Mouse (Mus musculus): ENCODE results near the gene Olfr503. TPM values are rescaled to one million over a fixed set of nuclear protein-coding genes. Genes with fewer than 3 reads are reported as not detected.
"Not testable (repeated sequence)": the region's sequence is repeated elsewhere in the genome, so short reads cannot be mapped to it uniquely, and the experiment has no call there.

The Olfr503 gene
- polyA plus RNA-seq (2012; rRNA removed): not detected in 2 replicates

DNA sequence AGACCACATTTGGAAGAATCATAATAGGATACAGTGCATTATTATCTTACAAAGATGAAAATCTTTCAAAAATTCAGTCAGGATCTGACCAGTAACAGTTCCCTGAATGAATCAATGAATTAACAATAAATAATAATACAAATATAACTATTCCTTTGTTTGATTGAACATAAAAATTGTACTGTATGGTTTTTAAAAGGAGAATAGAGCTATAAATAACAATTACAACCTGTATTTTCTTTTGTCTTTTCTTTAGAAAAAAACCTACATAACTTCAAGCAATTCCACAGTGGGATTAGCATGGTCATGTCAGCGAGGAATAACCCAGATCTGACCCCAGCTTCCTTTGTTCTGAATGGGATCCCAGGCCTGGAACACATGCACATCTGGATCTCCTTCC lies at the start of gene Olfr503:
Olfr503 (plus strand) TSS at position 301 of the 400 bp plus-strand sequence.
- DNase-seq (ENCODE audit: low read depth): not testable (repeated sequence)

DNA sequence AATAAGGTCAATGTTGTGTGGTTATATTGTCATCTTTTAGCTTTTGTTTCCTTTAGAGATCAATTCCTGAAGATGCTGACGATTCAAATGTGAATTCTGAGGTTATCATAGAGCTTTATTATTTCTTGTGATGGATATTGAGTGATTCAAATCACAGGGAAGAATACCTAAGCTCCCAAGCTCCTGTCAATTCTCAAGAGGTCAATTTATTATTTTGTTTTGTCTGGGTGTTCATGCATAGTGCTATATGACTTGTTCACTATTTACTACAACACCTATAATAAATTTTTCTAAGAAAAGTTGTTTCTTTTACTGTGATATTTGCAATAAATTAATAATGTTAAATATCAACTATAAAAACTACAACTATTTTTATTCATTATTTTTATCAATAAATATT lies 19.4 kb upstream of the Olfr503 start, which contains the start of gene Olfr502:
Olfr502 (minus strand) TSS at position 101 of the 400 bp plus-strand sequence.
- DNase-seq (ENCODE audit: low read depth): no peak

DNA sequence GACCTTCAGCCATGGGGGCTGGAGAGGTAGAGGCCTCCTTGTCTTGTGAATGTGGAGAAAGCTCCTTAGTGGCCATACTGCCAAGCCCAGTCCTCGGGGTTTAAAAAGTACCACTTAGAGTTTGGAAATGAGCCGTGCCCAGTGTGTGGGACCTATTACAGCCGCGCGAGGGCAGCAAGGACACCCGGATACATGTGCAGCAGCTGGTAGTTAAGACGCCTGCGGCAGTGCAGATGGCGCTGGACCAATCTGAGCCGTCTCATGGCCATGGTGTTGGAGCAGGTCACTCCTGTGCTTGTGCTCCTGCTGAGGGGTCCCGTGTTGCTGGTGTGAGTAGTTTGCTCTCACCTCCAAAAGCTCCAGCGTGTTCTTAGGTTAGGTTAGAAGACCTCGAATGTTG lies 1.9 kb upstream of the Olfr503 start:
- DNase-seq (ENCODE audit: low read depth): no peak

DNA sequence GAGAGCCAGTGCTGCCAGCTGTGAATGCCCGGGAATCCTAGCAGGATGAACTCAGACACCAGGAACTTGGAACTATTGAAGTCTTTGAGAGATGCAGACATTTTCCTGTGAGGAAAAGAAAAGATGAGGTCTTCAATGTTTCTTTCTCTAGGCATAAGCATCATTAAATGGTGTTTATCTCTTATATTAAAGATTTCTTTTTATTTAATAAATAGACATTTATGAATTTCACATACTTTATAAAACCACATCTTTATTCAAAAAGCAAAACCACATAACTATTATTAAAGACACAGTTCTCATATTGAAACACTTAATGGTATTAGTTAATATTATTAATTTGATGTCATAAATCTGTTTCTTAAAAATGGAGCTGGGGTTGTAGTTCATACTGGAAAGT lies 21.4 kb downstream of the Olfr503 start, which contains the start of gene Olfr504:
Olfr504 (minus strand) TSS at position 101 of the 400 bp plus-strand sequence.
- no peak for DNase-seq (ENCODE audit: low read depth)

GRCm38 (mm10) chr7:108589797-108590196 lies 45.5 kb downstream of the Olfr503 start:
- DNase-seq (ENCODE audit: low read depth): no peak

Other genes starting within 250 kb of the Olfr503 start
- gene Olfr491, start 231.1 kb upstream of the Olfr503 start, polyA plus RNA-seq (2012; rRNA removed): 0.14 TPM in 1 of 2 replicates, not detected in the other
- gene Olfr492, start 220.9 kb upstream of the Olfr503 start, polyA plus RNA-seq (2012; rRNA removed): not detected in 2 replicates
- not detected in 2 replicates for gene Olfr493, start 197.5 kb upstream of the Olfr503 start, polyA plus RNA-seq (2012; rRNA removed)
- gene Olfr494, start 179.2 kb upstream of the Olfr503 start, polyA plus RNA-seq (2012; rRNA removed): not detected in 2 replicates
- not detected in 2 replicates for gene Olfr495, start 151.4 kb upstream of the Olfr503 start, polyA plus RNA-seq (2012; rRNA removed)
- not detected in 2 replicates for gene Olfr497, start 124.1 kb upstream of the Olfr503 start, polyA plus RNA-seq (2012; rRNA removed)
- gene Olfr498, start 79.2 kb upstream of the Olfr503 start, polyA plus RNA-seq (2012; rRNA removed): not detected in 2 replicates
- gene Olfr502, start 19.5 kb upstream of the Olfr503 start, polyA plus RNA-seq (2012; rRNA removed): not detected in 2 replicates
- gene Olfr504, start 21.3 kb downstream of the Olfr503 start, polyA plus RNA-seq (2012; rRNA removed): not detected in 2 replicates
- gene Olfr506, start 66.3 kb downstream of the Olfr503 start, polyA plus RNA-seq (2012; rRNA removed): not detected in 2 replicates
- gene Olfr507, start 77.3 kb downstream of the Olfr503 start, polyA plus RNA-seq (2012; rRNA removed): not detected in 2 replicates
- not detected in 2 replicates for gene Olfr508, start 85.5 kb downstream of the Olfr503 start, polyA plus RNA-seq (2012; rRNA removed)
- gene Olfr509, start 107.4 kb downstream of the Olfr503 start, polyA plus RNA-seq (2012; rRNA removed): not detected in 2 replicates
- gene Olfr510, start 121.9 kb downstream of the Olfr503 start, polyA plus RNA-seq (2012; rRNA removed): not detected in 2 replicates
- gene Olfr512, start 168.8 kb downstream of the Olfr503 start, polyA plus RNA-seq (2012; rRNA removed): not detected in 2 replicates
- gene Olfr513, start 206.4 kb downstream of the Olfr503 start, polyA plus RNA-seq (2012; rRNA removed): not detected in 2 replicates